Mouse (Mus musculus): ENCODE results near the gene Safb. TPM values are rescaled to one million over a fixed set of nuclear protein-coding genes. Genes with fewer than 3 reads are reported as not detected.

The Safb gene
- total RNA-seq, 1 experiment from 2014 or later = 86.0 TPM

Other genes starting within 250 kb of the Safb start
- 67.9 and 85.5 TPM in 2 replicates for gene Ptprs, start 108.3 kb upstream of the Safb start, total RNA-seq (2017)
- gene Znrf4, start 72.4 kb upstream of the Safb start, total RNA-seq (2017) = not detected in 2 replicates
- gene Gm20219, start 30.4 kb upstream of the Safb start, total RNA-seq (2017) = 0.20 TPM in 1 of 2 replicates, not detected in the other
- gene Safb2, start 240 bp upstream of the Safb start, total RNA-seq (2017) = 94.2 and 95.1 TPM in 2 replicates
- 65.5 and 76.1 TPM in 2 replicates for gene 2410015M20Rik, start 24.9 kb downstream of the Safb start, total RNA-seq (2017)
- 2,030 and 2,370 TPM in 2 replicates for gene Rpl36, start 28.6 kb downstream of the Safb start, total RNA-seq (2017)
- 53.7 and 57.4 TPM in 2 replicates for gene Lonp1, start 42.1 kb downstream of the Safb start, total RNA-seq (2017)
- 0.75 TPM in 1 of 2 replicates, not detected in the other for gene Catsperd, start 43.3 kb downstream of the Safb start, total RNA-seq (2017)
- 51.9 and 53.5 TPM in 2 replicates for gene Ranbp3, start 88.5 kb downstream of the Safb start, total RNA-seq (2017)
- gene Ndufa11, start 132.9 kb downstream of the Safb start, total RNA-seq (2017) = 42.8 and 67.8 TPM in 2 replicates
- 12.5 and 12.9 TPM in 2 replicates for gene Vmac, start 133.2 kb downstream of the Safb start, total RNA-seq (2017)
- not detected in 2 replicates for gene Nrtn, start 172.7 kb downstream of the Safb start, total RNA-seq (2017)
- gene Dus3l, start 179.9 kb downstream of the Safb start, total RNA-seq (2017) = 21.0 and 26.2 TPM in 2 replicates
- gene Prr22, start 185.4 kb downstream of the Safb start, total RNA-seq (2017) = 1.4 TPM in 1 of 2 replicates, not detected in the other
- gene Rfx2, start 246.2 kb downstream of the Safb start, total RNA-seq (2017) = 5.0 and 5.1 TPM in 2 replicates

Measured in hematopoietic stem cell, adult 5-6 weeks (primary cell).